Mouse (Mus musculus): Measurements from ENCODE around the gene Arpc5.

DNA sequence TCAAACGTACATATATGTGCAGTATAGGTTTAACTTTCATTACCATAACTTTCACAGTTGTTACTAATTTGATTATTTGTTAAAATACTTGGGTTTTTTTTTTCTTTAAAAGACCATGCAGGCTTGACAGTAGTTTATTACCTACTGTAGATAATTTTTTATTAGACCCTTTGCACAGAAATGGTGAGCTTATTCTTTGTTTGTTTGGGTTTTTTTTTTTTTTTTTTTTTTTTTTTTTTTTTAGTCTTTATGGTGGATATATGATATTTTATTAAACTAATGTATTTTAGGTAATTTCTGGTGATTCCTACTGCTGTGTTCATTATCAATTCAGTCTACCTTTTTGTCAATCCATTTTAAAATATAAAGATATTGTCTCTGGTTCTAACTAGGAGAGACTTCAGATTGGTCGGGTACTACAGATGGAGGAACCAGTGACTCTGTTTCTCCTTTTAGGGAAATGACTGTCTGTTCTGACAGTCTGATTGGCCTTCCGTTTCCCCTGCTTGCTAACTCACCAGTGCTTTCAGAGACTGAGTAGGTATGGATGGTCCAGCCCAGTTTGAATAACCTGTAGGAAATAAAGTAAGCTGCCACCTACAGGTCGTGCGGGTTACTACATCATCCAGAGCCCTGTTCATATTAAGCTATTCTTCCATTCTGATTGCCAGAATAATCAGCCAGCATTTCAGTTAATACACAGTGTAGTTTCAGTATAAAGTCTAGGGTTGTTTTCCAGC, 1.6 kb downstream of the Arpc5 start:
- TF ChIP-seq CTCF (IDR thresholded peaks at IDR 0.05; ENCODE audit: low read depth) (peak; percentile 87), EP300 (IDR thresholded peaks at IDR 0.05; ENCODE audit: low read depth) (no peak)
